Mouse (Mus musculus): ENCODE results near the gene Slit3.

DNA sequence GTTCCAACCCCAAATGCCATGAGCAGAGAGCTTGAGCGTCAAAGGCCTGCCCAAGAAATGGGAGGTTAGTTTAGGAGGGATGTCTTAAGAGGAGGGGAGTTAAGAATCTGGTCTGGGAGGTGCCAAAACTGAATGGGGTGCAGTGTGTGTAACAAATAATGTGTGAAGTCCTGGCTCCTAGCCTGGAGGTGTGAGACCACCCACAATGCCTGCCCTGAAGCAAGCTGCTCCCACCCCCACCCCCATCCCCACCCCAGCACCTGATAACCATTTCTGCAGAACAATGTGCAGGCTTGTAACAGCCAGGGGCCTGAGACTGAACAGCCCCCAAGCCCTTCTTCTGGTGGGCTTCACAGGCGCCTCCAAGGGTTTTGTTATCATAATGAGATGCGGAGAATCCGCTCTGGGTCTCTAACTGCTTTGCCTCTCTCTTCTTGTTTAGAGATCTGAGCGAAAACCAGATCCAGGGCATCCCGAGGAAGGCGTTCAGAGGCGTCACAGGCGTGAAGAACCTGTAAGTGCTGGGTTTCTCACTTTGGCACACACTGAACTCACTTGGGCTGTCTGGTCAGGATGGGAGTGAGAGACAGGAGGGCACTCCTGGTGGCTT lies 386.9 kb downstream of the Slit3 start:
- TF ChIP-seq CTCF (IDR thresholded peaks at IDR 0.05; ENCODE audit: low read depth, low read length) (no peak), GATA1 (IDR thresholded peaks at IDR 0.05; ENCODE audit: borderline replicate concordance, low read length) (no peak), POLR2AphosphoS5 (IDR thresholded peaks at IDR 0.05; ENCODE audit: insufficient replicate concordance, low read depth, low read length) (no peak), TAL1 (conservative IDR thresholded peaks at IDR 0.05; ENCODE audit: low read depth, low read length) (no peak)

All from G1E (cell line).